Mouse (Mus musculus): ENCODE data around the gene Itgal. TPM values are rescaled to one million over a fixed set of nuclear protein-coding genes. Genes with fewer than 3 reads are reported as not detected.
"Not testable (repeated sequence)": the region's sequence is repeated elsewhere in the genome, so short reads cannot be mapped to it uniquely, and the experiment has no call there.

Gene Itgal
- polyA plus RNA-seq, 1 experiment from 2014 or later = 1.2 TPM

- H3K9ac ChIP-seq (ENCODE audit: low read depth, low read length) = no peak overlapping the region
- peak overlapping the region; percentile 37 for H3K4me3 ChIP-seq (ENCODE audit: low read depth, low read length)
- 45% methylated on average over 4 of the region's 4 CpGs for WGBS
- no peaks in the 10 kb centered on the region for H3K9me3 ChIP-seq (ENCODE audit: control insufficient read depth, low read length)
- H3K4me1 ChIP-seq (ENCODE audit: control insufficient read depth, insufficient read depth, low read length) = peaks cover 5% of the 10 kb centered on the region; the same call in 1 of the 2 replicates
- DNase-seq (ENCODE audit: low spot score) = no peak
- no peak overlapping the region for H3K27ac ChIP-seq (replicated peaks; ENCODE audit: low read depth, low read length)
- no peak for ATAC-seq (ENCODE audit: low read depth)
- H3K36me3 ChIP-seq (ENCODE audit: control insufficient read depth, insufficient read depth, low read length) = no peaks in the 10 kb centered on the region
- H3K27me3 ChIP-seq (replicated peaks; ENCODE audit: control insufficient read depth, insufficient read depth, low read length) = peaks cover 12% of the 10 kb centered on the region; the same call in 1 of the 2 replicates
- H3K4me2 ChIP-seq (ENCODE audit: low read depth, low read length) = peak overlapping the region; percentile 77
Observed at GRCm38 (mm10) chr7:127364166-127364565, 68.1 kb downstream of the Itgal start.

- H3K27me3 ChIP-seq (replicated peaks; ENCODE audit: control insufficient read depth, insufficient read depth, low read length) = peaks cover 12% of the 10 kb centered on the region; the same call in 1 of the 2 replicates
- DNase-seq (ENCODE audit: low spot score) (no peak), ATAC-seq (ENCODE audit: low read depth) (no peak)
- no peak overlapping the region for H3K27ac ChIP-seq (replicated peaks; ENCODE audit: low read depth, low read length)
- H3K36me3 ChIP-seq (ENCODE audit: control insufficient read depth, insufficient read depth, low read length) = no peaks in the 10 kb centered on the region
- H3K4me1 ChIP-seq (ENCODE audit: control insufficient read depth, insufficient read depth, low read length) = peaks cover 5% of the 10 kb centered on the region; the same call in 1 of the 2 replicates
- H3K4me2 ChIP-seq (ENCODE audit: low read depth, low read length) = no peak overlapping the region
- H3K9me3 ChIP-seq (ENCODE audit: control insufficient read depth, low read length) = no peaks in the 10 kb centered on the region
- 77% methylated on average over 3 of the region's 3 CpGs for WGBS
- H3K4me3 ChIP-seq (ENCODE audit: low read depth, low read length) = no peak overlapping the region
- H3K9ac ChIP-seq (ENCODE audit: low read depth, low read length) = no peak overlapping the region
Observed at GRCm38 (mm10) chr7:127366249-127366648, 70.2 kb downstream of the Itgal start.

- Histone ChIP-seq H3K9me3 (ENCODE audit: control insufficient read depth, low read length) (no peaks in the 10 kb centered on the region), H3K4me3 (ENCODE audit: low read depth, low read length) (no peak overlapping the region), H3K36me3 (ENCODE audit: control insufficient read depth, insufficient read depth, low read length) (peaks cover 17% of the 10 kb centered on the region; the same call in 1 of the 2 replicates), H3K9ac (ENCODE audit: low read depth, low read length) (no peak overlapping the region), H3K27me3 (replicated peaks; ENCODE audit: control insufficient read depth, insufficient read depth, low read length) (no peaks in the 10 kb centered on the region), H3K4me1 (ENCODE audit: control insufficient read depth, insufficient read depth, low read length) (no peaks in the 10 kb centered on the region), H3K27ac (replicated peaks; ENCODE audit: low read depth, low read length) (no peak overlapping the region), H3K4me2 (ENCODE audit: low read depth, low read length) (no peak overlapping the region)
- DNase-seq (ENCODE audit: low spot score) (no peak), ATAC-seq (ENCODE audit: low read depth) (no peak)
- 72% methylated on average over 2 of the region's 2 CpGs for WGBS
Observed at GRCm38 (mm10) chr7:127371213-127371612, 75.2 kb downstream of the Itgal start.

- not testable (repeated sequence) for H3K27ac ChIP-seq (replicated peaks; ENCODE audit: low read depth, low read length); H3K4me2 ChIP-seq (ENCODE audit: low read depth, low read length); H3K9me3 ChIP-seq (ENCODE audit: control insufficient read depth, low read length); H3K27me3 ChIP-seq (replicated peaks; ENCODE audit: control insufficient read depth, insufficient read depth, low read length); H3K4me1 ChIP-seq (ENCODE audit: control insufficient read depth, insufficient read depth, low read length); H3K4me3 ChIP-seq (ENCODE audit: low read depth, low read length); H3K9ac ChIP-seq (ENCODE audit: low read depth, low read length); DNase-seq (ENCODE audit: low spot score); ATAC-seq (ENCODE audit: low read depth)
- WGBS = 71% methylated on average over 3 of the region's 3 CpGs
- peaks cover 17% of the 10 kb centered on the region; the same call in 1 of the 2 replicates for H3K36me3 ChIP-seq (ENCODE audit: control insufficient read depth, insufficient read depth, low read length)
Observed at GRCm38 (mm10) chr7:127371870-127372269, 75.8 kb downstream of the Itgal start.

- ATAC-seq (ENCODE audit: low read depth) (peak; percentile 94), DNase-seq (ENCODE audit: low spot score) (peak; percentile 97)
- H3K4me2 ChIP-seq (ENCODE audit: low read depth, low read length) = peak within 1 kb of the TSS; percentile 66
- peak within 1 kb of the TSS; percentile 73 for H3K9ac ChIP-seq (ENCODE audit: low read depth, low read length)
- WGBS = 2% methylated on average over 40 of the region's 49 CpGs
- peak within 1 kb of the TSS; percentile 63; the same call in 1 of the 2 replicates for H3K27ac ChIP-seq (replicated peaks; ENCODE audit: low read depth, low read length)
- peak within 1 kb of the TSS; percentile 59 for H3K4me3 ChIP-seq (ENCODE audit: low read depth, low read length)
- H3K9me3 ChIP-seq (ENCODE audit: control insufficient read depth, low read length); H3K4me1 ChIP-seq (ENCODE audit: control insufficient read depth, insufficient read depth, low read length); H3K27me3 ChIP-seq (replicated peaks; ENCODE audit: control insufficient read depth, insufficient read depth, low read length): not testable (repeated sequence)
- H3K36me3 ChIP-seq (ENCODE audit: control insufficient read depth, insufficient read depth, low read length) = peaks cover 17% of the 10 kb centered on the region; the same call in 1 of the 2 replicates
Observed at GRCm38 (mm10) chr7:127375271-127376245, 79.5 kb downstream of the Itgal start, which contains the start of gene Zfp747. TSS of gene Zfp747 (minus strand) at chr7:127376050.

- no peaks in the 10 kb centered on the region for H3K27me3 ChIP-seq (replicated peaks; ENCODE audit: control insufficient read depth, insufficient read depth, low read length)
- no peak for DNase-seq (ENCODE audit: low spot score)
- no peak overlapping the region for H3K9ac ChIP-seq (ENCODE audit: low read depth, low read length)
- H3K9me3 ChIP-seq (ENCODE audit: control insufficient read depth, low read length) = no peaks in the 10 kb centered on the region
- H3K4me3 ChIP-seq (ENCODE audit: low read depth, low read length) = no peak overlapping the region
- no peaks in the 10 kb centered on the region for H3K4me1 ChIP-seq (ENCODE audit: control insufficient read depth, insufficient read depth, low read length)
- 79% methylated on average over 6 of the region's 6 CpGs for WGBS
- no peak overlapping the region for H3K27ac ChIP-seq (replicated peaks; ENCODE audit: low read depth, low read length)
- ATAC-seq (ENCODE audit: low read depth) = no peak
- H3K36me3 ChIP-seq (ENCODE audit: control insufficient read depth, insufficient read depth, low read length) = peaks cover 10% of the 10 kb centered on the region; the same call in 1 of the 2 replicates
- no peak overlapping the region for H3K4me2 ChIP-seq (ENCODE audit: low read depth, low read length)
Observed at GRCm38 (mm10) chr7:127378310-127378921, 82.4 kb downstream of the Itgal start.

Other genes starting within 250 kb of the Itgal start
- gene Zg16, start 208.9 kb upstream of the Itgal start, polyA plus RNA-seq (2014; fragmentation: Nextera tagmentation; extraction: Ambion mirVana) = not detected in 2 replicates
- 3.8 and 4.5 TPM in 2 replicates for gene AI467606, start 204.9 kb upstream of the Itgal start, polyA plus RNA-seq (2014; fragmentation: Nextera tagmentation; extraction: Ambion mirVana)
- 4.8 and 6.8 TPM in 2 replicates for gene Qprt, start 174.0 kb upstream of the Itgal start, polyA plus RNA-seq (2014; fragmentation: Nextera tagmentation; extraction: Ambion mirVana)
- 0.32 and 0.34 TPM in 2 replicates for gene Spn, start 158.4 kb upstream of the Itgal start, polyA plus RNA-seq (2014; fragmentation: Nextera tagmentation; extraction: Ambion mirVana)
- 45.4 and 55.1 TPM in 2 replicates for gene Cd2bp2, start 100.2 kb upstream of the Itgal start, polyA plus RNA-seq (2014; fragmentation: Nextera tagmentation; extraction: Ambion mirVana)
- 25.0 and 27.1 TPM in 2 replicates for gene Tbc1d10b, start 87.8 kb upstream of the Itgal start, polyA plus RNA-seq (2014; fragmentation: Nextera tagmentation; extraction: Ambion mirVana)
- 1,018 and 1,489 TPM in 2 replicates for gene Mylpf, start 87.4 kb upstream of the Itgal start, polyA plus RNA-seq (2014; fragmentation: Nextera tagmentation; extraction: Ambion mirVana)
- gene Zfp553, start 63.2 kb upstream of the Itgal start, polyA plus RNA-seq (2014; fragmentation: Nextera tagmentation; extraction: Ambion mirVana) = 14.0 and 17.2 TPM in 2 replicates
- gene Sept1, start 63.1 kb upstream of the Itgal start, polyA plus RNA-seq (2014; fragmentation: Nextera tagmentation; extraction: Ambion mirVana) = 12.5 and 15.9 TPM in 2 replicates
- 53.4 and 54.0 TPM in 2 replicates for gene Zfp771, start 52.0 kb upstream of the Itgal start, polyA plus RNA-seq (2014; fragmentation: Nextera tagmentation; extraction: Ambion mirVana)
- 154 and 157 TPM in 2 replicates for gene Dctpp1, start 35.6 kb upstream of the Itgal start, polyA plus RNA-seq (2014; fragmentation: Nextera tagmentation; extraction: Ambion mirVana)
- 59.6 and 62.2 TPM in 2 replicates for gene Sephs2, start 22.2 kb upstream of the Itgal start, polyA plus RNA-seq (2014; fragmentation: Nextera tagmentation; extraction: Ambion mirVana)
- 5.2 and 5.9 TPM in 2 replicates for gene Zfp768, start 49.3 kb downstream of the Itgal start, polyA plus RNA-seq (2014; fragmentation: Nextera tagmentation; extraction: Ambion mirVana)
- 4.9 and 7.3 TPM in 2 replicates for gene Zfp747, start 79.8 kb downstream of the Itgal start, polyA plus RNA-seq (2014; fragmentation: Nextera tagmentation; extraction: Ambion mirVana)
- 5.7 and 5.9 TPM in 2 replicates for gene 9130019O22Rik, start 90.9 kb downstream of the Itgal start, polyA plus RNA-seq (2014; fragmentation: Nextera tagmentation; extraction: Ambion mirVana)
- 5.6 and 6.7 TPM in 2 replicates for gene E430018J23Rik, start 97.4 kb downstream of the Itgal start, polyA plus RNA-seq (2014; fragmentation: Nextera tagmentation; extraction: Ambion mirVana)
- 6.8 and 8.3 TPM in 2 replicates for gene Zfp764, start 110.6 kb downstream of the Itgal start, polyA plus RNA-seq (2014; fragmentation: Nextera tagmentation; extraction: Ambion mirVana)
- 17.0 and 20.7 TPM in 2 replicates for gene Zfp688, start 125.8 kb downstream of the Itgal start, polyA plus RNA-seq (2014; fragmentation: Nextera tagmentation; extraction: Ambion mirVana)
- gene Zfp689, start 152.9 kb downstream of the Itgal start, polyA plus RNA-seq (2014; fragmentation: Nextera tagmentation; extraction: Ambion mirVana) = 7.1 and 7.6 TPM in 2 replicates
- 40.4 and 41.9 TPM in 2 replicates for gene Prr14, start 163.4 kb downstream of the Itgal start, polyA plus RNA-seq (2014; fragmentation: Nextera tagmentation; extraction: Ambion mirVana)
- 14.3 and 15.0 TPM in 2 replicates for gene Fbrs, start 182.9 kb downstream of the Itgal start, polyA plus RNA-seq (2014; fragmentation: Nextera tagmentation; extraction: Ambion mirVana)
- 41.5 and 42.0 TPM in 2 replicates for gene Srcap, start 215.7 kb downstream of the Itgal start, polyA plus RNA-seq (2014; fragmentation: Nextera tagmentation; extraction: Ambion mirVana)
- 12.2 and 13.2 TPM in 2 replicates for gene Gm42715, start 223.3 kb downstream of the Itgal start, polyA plus RNA-seq (2014; fragmentation: Nextera tagmentation; extraction: Ambion mirVana)